Mouse (Mus musculus): ENCODE data around the gene Fgfr2. TPM values are rescaled to one million over a fixed set of nuclear protein-coding genes. Genes with fewer than 3 reads are reported as not detected.

The Fgfr2 gene
- polyA plus RNA-seq, 1 experiment from 2014 or later = 169 TPM

- H3K27ac ChIP-seq (ENCODE audit: low read length) = no peak overlapping the region
- no peaks in the 10 kb centered on the region; the same call in 1 of the 2 replicates for H3K4me1 ChIP-seq (ENCODE audit: control insufficient read depth, insufficient read depth, low read length)
- ATAC-seq (ENCODE audit: insufficient number of reproducible peaks, insufficient read depth, low FRiP score, low read depth) = no peak
- no peaks in the 10 kb centered on the region for H3K27me3 ChIP-seq (ENCODE audit: control insufficient read depth, insufficient read depth, low read length)
- peaks cover 5% of the 10 kb centered on the region; the same call in 1 of the 2 replicates for H3K36me3 ChIP-seq (ENCODE audit: control insufficient read depth, insufficient read depth, low read length)
- H3K4me3 ChIP-seq (ENCODE audit: low read depth, low read length) = no peak overlapping the region
- H3K9me3 ChIP-seq (ENCODE audit: control insufficient read depth, low read depth, low read length) = no peaks in the 10 kb centered on the region
- no peak overlapping the region for H3K9ac ChIP-seq (replicated peaks; ENCODE audit: low read depth, low read length)
- no peak overlapping the region for H3K4me2 ChIP-seq (replicated peaks; ENCODE audit: low read depth, low read length)
- WGBS = 64% methylated on average over 30 of the region's 30 CpGs
Measured at GRCm38 (mm10) chr7:130766411-130767170, 2356.6 kb downstream of the Fgfr2 start.

- no peaks in the 10 kb centered on the region; the same call in 1 of the 2 replicates for H3K4me1 ChIP-seq (ENCODE audit: control insufficient read depth, insufficient read depth, low read length)
- no peak for ATAC-seq (ENCODE audit: insufficient number of reproducible peaks, insufficient read depth, low FRiP score, low read depth)
- H3K4me3 ChIP-seq (ENCODE audit: low read depth, low read length) = no peak overlapping the region
- H3K9me3 ChIP-seq (ENCODE audit: control insufficient read depth, low read depth, low read length) = no peaks in the 10 kb centered on the region
- no peak overlapping the region for H3K9ac ChIP-seq (replicated peaks; ENCODE audit: low read depth, low read length)
- H3K36me3 ChIP-seq (ENCODE audit: control insufficient read depth, insufficient read depth, low read length) = peaks cover 13% of the 10 kb centered on the region; the same call in 1 of the 2 replicates
- no peak overlapping the region for H3K27ac ChIP-seq (ENCODE audit: low read length)
- WGBS = 94% methylated on average over 17 of the region's 17 CpGs
- H3K4me2 ChIP-seq (replicated peaks; ENCODE audit: low read depth, low read length) = no peak overlapping the region
- no peaks in the 10 kb centered on the region for H3K27me3 ChIP-seq (ENCODE audit: control insufficient read depth, insufficient read depth, low read length)
Measured at GRCm38 (mm10) chr7:130764160-130764559, 2359.0 kb downstream of the Fgfr2 start.

- no peak overlapping the region for H3K4me2 ChIP-seq (replicated peaks; ENCODE audit: low read depth, low read length)
- H3K27me3 ChIP-seq (ENCODE audit: control insufficient read depth, insufficient read depth, low read length) = no peaks in the 10 kb centered on the region
- no peak overlapping the region for H3K4me3 ChIP-seq (ENCODE audit: low read depth, low read length)
- no peak overlapping the region for H3K27ac ChIP-seq (ENCODE audit: low read length)
- ATAC-seq (ENCODE audit: insufficient number of reproducible peaks, insufficient read depth, low FRiP score, low read depth) = peak; percentile 39; the same call in 1 of the 2 replicates
- H3K9me3 ChIP-seq (ENCODE audit: control insufficient read depth, low read depth, low read length) = no peaks in the 10 kb centered on the region
- H3K4me1 ChIP-seq (ENCODE audit: control insufficient read depth, insufficient read depth, low read length) = no peaks in the 10 kb centered on the region; the same call in 1 of the 2 replicates
- peaks cover 19% of the 10 kb centered on the region; the same call in 1 of the 2 replicates for H3K36me3 ChIP-seq (ENCODE audit: control insufficient read depth, insufficient read depth, low read length)
- no peak overlapping the region for H3K9ac ChIP-seq (replicated peaks; ENCODE audit: low read depth, low read length)
- 34% methylated on average over 17 of the region's 17 CpGs for WGBS
Measured at GRCm38 (mm10) chr7:130762071-130762897, 2360.9 kb downstream of the Fgfr2 start.

GRCm38 (mm10) chr7:130757326-130757865 lies 2365.8 kb downstream of the Fgfr2 start:
- no peaks in the 10 kb centered on the region for H3K27me3 ChIP-seq (ENCODE audit: control insufficient read depth, insufficient read depth, low read length)
- 78% methylated on average over 11 of the region's 11 CpGs for WGBS
- H3K9ac ChIP-seq (replicated peaks; ENCODE audit: low read depth, low read length) = no peak overlapping the region
- H3K4me2 ChIP-seq (replicated peaks; ENCODE audit: low read depth, low read length) = no peak overlapping the region
- peaks cover 16% of the 10 kb centered on the region; the same call in 1 of the 2 replicates for H3K36me3 ChIP-seq (ENCODE audit: control insufficient read depth, insufficient read depth, low read length)
- ATAC-seq (ENCODE audit: insufficient number of reproducible peaks, insufficient read depth, low FRiP score, low read depth) = no peak
- H3K4me3 ChIP-seq (ENCODE audit: low read depth, low read length) = no peak overlapping the region
- H3K27ac ChIP-seq (ENCODE audit: low read length) = no peak overlapping the region
- H3K9me3 ChIP-seq (ENCODE audit: control insufficient read depth, low read depth, low read length) = no peaks in the 10 kb centered on the region
- H3K4me1 ChIP-seq (ENCODE audit: control insufficient read depth, insufficient read depth, low read length) = no peaks in the 10 kb centered on the region; the same call in 1 of the 2 replicates

GRCm38 (mm10) chr7:130756343-130756835 lies 2366.8 kb downstream of the Fgfr2 start:
- Histone ChIP-seq H3K27ac (ENCODE audit: low read length) (no peak overlapping the region), H3K9ac (replicated peaks; ENCODE audit: low read depth, low read length) (no peak overlapping the region), H3K9me3 (ENCODE audit: control insufficient read depth, low read depth, low read length) (no peaks in the 10 kb centered on the region), H3K4me2 (replicated peaks; ENCODE audit: low read depth, low read length) (no peak overlapping the region), H3K27me3 (ENCODE audit: control insufficient read depth, insufficient read depth, low read length) (no peaks in the 10 kb centered on the region), H3K36me3 (ENCODE audit: control insufficient read depth, insufficient read depth, low read length) (peaks cover 22% of the 10 kb centered on the region; the same call in 1 of the 2 replicates), H3K4me1 (ENCODE audit: control insufficient read depth, insufficient read depth, low read length) (no peaks in the 10 kb centered on the region), H3K4me3 (ENCODE audit: low read depth, low read length) (no peak overlapping the region)
- ATAC-seq (ENCODE audit: insufficient number of reproducible peaks, insufficient read depth, low FRiP score, low read depth) = no peak
- 79% methylated on average over 7 of the region's 7 CpGs for WGBS

GRCm38 (mm10) chr7:130754790-130755189 lies 2368.4 kb downstream of the Fgfr2 start:
- Histone ChIP-seq H3K9ac (replicated peaks; ENCODE audit: low read depth, low read length) (no peak overlapping the region), H3K27me3 (ENCODE audit: control insufficient read depth, insufficient read depth, low read length) (no peaks in the 10 kb centered on the region), H3K4me3 (ENCODE audit: low read depth, low read length) (no peak overlapping the region), H3K36me3 (ENCODE audit: control insufficient read depth, insufficient read depth, low read length) (peaks cover 22% of the 10 kb centered on the region; the same call in 1 of the 2 replicates), H3K4me2 (replicated peaks; ENCODE audit: low read depth, low read length) (no peak overlapping the region), H3K4me1 (ENCODE audit: control insufficient read depth, insufficient read depth, low read length) (no peaks in the 10 kb centered on the region), H3K27ac (ENCODE audit: low read length) (no peak overlapping the region), H3K9me3 (ENCODE audit: control insufficient read depth, low read depth, low read length) (no peaks in the 10 kb centered on the region)
- no peak for ATAC-seq (ENCODE audit: insufficient number of reproducible peaks, insufficient read depth, low FRiP score, low read depth)
- 90% methylated on average over 2 of the region's 2 CpGs for WGBS

- no peak for ATAC-seq (ENCODE audit: insufficient number of reproducible peaks, insufficient read depth, low FRiP score, low read depth)
- H3K9ac ChIP-seq (replicated peaks; ENCODE audit: low read depth, low read length) = no peak overlapping the region
- WGBS = 64% methylated on average over 9 of the region's 9 CpGs
- no peaks in the 10 kb centered on the region for H3K4me1 ChIP-seq (ENCODE audit: control insufficient read depth, insufficient read depth, low read length)
- no peaks in the 10 kb centered on the region for H3K27me3 ChIP-seq (ENCODE audit: control insufficient read depth, insufficient read depth, low read length)
- no peak overlapping the region for H3K4me2 ChIP-seq (replicated peaks; ENCODE audit: low read depth, low read length)
- no peak overlapping the region for H3K4me3 ChIP-seq (ENCODE audit: low read depth, low read length)
- no peak overlapping the region for H3K27ac ChIP-seq (ENCODE audit: low read length)
- peaks cover 14% of the 10 kb centered on the region for H3K36me3 ChIP-seq (ENCODE audit: control insufficient read depth, insufficient read depth, low read length)
- H3K9me3 ChIP-seq (ENCODE audit: control insufficient read depth, low read depth, low read length) = no peaks in the 10 kb centered on the region
Measured at GRCm38 (mm10) chr7:130751678-130752077, 2371.5 kb downstream of the Fgfr2 start.

All from stomach, embryonic 14.5 days (tissue).